Mouse (Mus musculus) E14TG2a.4 (cell line): ENCODE results near the gene Defb23.

Source experiments
- H3K27me3 ChIP-seq: 2 replicates; pipeline ENCODE4 v1.6.1; 2014; ENCODE audit warnings: low read length, control low read depth; ENCODE audit not compliant: insufficient read depth
- H3K36me3 ChIP-seq: 2 replicates; pipeline ENCODE4 v1.6.1; 2014; ENCODE audit warnings: low read length, control low read depth; ENCODE audit not compliant: insufficient read depth
- H3K4me1 ChIP-seq: replicated peaks from 2 replicates; pipeline ENCODE4 v1.6.1; 2014; ENCODE audit warnings: low read depth, low read length, control low read depth
- H3K4me3 ChIP-seq: replicated peaks from 2 replicates; pipeline ENCODE4 v1.5.1; 2014; ENCODE audit warnings: mild to moderate bottlenecking, low read length
- H3K9me3 ChIP-seq: 2 replicates; pipeline ENCODE4 v1.6.1; 2014; ENCODE audit warnings: low read length, control low read depth
- CTCF ChIP-seq: conservative IDR thresholded peaks from 2 replicates; pipeline ENCODE4 v1.5.1; 2014; ENCODE audit warnings: low read length
- NANOG ChIP-seq: IDR thresholded peaks from 2 replicates; pipeline ENCODE4 v1.6.1; 2014; ENCODE audit warnings: borderline replicate concordance, low read length, mixed read lengths
- POU5F1 ChIP-seq: IDR thresholded peaks from 2 replicates; pipeline ENCODE4 v1.6.1; 2014; ENCODE audit warnings: low read length, borderline replicate concordance

Gene Defb23

DNA sequence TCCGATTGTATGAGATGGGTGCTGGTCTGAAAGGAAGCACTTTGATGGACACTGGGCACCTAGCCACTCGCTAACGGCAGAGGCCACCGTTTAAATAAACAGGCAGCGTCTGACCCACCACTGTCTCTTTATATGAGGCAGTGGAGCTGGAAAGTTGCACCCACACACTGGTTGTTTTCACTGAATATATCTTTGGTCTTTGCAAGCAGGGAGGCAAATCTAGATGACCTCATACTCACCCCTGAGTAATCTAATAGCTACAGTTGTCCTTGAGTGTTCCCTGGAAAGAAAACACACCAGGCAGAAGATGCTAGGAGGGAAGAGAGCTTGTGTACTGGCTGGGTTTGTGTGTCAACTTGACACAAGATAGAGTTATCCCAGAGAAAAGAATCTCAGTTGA lies 17.0 kb downstream of the Defb23 start:
- peaks cover 26% of the 10 kb centered on the region for H3K27me3 ChIP-seq
- H3K36me3 ChIP-seq: no peaks in the 10 kb centered on the region
- no peak overlapping the region for H3K4me3 ChIP-seq
- no peaks in the 10 kb centered on the region for H3K9me3 ChIP-seq
- TF ChIP-seq CTCF: no peak
- TF ChIP-seq POU5F1: no peak
- TF ChIP-seq NANOG: no peak
- peaks cover 10% of the 10 kb centered on the region for H3K4me1 ChIP-seq

DNA sequence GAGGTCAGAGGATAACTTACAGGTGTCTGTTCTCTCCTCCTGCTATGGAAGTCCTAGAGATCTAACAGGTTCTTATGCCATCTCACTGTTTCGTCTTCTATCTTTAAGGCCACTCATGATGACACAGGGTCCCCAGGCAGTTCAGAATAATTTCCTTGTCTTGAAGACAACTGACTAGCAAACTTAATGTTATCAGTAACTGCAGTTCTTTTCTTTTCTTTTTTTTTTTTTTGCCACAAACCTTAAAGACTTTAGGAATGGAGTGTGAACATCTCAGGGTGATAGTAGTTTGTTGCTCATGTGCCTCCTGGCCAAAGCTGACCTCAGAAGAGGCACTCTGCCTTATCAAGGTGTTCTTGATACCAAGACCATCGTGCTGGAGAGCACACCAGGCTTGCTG lies 17.8 kb downstream of the Defb23 start:
- TF ChIP-seq CTCF (no peak), POU5F1 (no peak), NANOG (no peak)
- no peaks in the 10 kb centered on the region for H3K9me3 ChIP-seq

DNA sequence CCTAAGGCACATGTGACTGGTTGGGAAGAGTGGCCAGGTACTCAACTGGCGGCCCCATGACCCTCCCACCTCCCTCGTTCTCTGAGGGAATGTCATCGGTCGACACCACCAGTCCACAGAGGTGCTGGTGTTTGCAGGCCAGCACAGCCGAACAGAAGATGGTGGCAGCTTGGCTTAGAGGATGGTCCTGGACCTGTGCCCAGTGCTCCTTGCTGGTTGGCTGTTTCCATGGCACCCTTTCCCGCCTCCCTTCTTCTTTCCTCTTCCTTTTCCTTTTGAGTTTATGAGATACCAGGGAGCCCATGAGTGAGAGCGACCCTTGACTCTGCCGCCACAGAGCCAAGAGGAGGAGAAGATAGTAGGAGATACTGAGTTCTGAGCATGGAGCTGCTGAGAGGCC lies 21.1 kb downstream of the Defb23 start:
- Histone ChIP-seq H3K27me3 (peaks cover 31% of the 10 kb centered on the region), H3K9me3 (peaks cover 4% of the 10 kb centered on the region; the same call in 1 of the 2 replicates), H3K4me3 (no peak overlapping the region), H3K36me3 (no peaks in the 10 kb centered on the region), H3K4me1 (peaks cover under 1% of the 10 kb centered on the region; the same call in 1 of the 2 replicates)
- TF ChIP-seq NANOG: no peak

More for the DNA sequence above, 17.8 kb downstream of the Defb23 start:
- H3K4me3 ChIP-seq: no peak overlapping the region
- peaks cover 22% of the 10 kb centered on the region for H3K27me3 ChIP-seq
- no peaks in the 10 kb centered on the region for H3K36me3 ChIP-seq
- H3K4me1 ChIP-seq: peaks cover 10% of the 10 kb centered on the region

DNA sequence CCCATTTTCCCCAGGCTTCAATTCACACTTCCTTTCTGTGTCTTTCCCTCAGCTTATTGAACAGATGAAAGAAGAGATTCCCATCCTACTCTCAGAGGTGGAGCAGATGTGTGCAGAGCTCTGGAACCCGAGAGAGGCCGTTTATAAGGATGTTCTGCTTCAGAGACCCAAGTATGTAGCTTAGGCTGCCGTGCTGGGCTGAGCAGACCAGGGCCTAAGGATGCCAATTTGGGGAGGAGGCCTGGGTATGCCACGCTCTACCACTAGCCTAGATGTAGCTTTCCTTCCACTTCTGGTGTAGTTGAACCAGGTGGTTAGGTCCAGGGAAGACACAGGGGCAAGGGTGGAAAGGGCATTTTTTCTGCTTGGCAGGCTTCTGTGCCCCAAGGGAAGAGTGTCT lies 22.1 kb downstream of the Defb23 start:
- TF ChIP-seq POU5F1: no peak
- TF ChIP-seq NANOG: no peak
- no peak for TF ChIP-seq CTCF
- Histone ChIP-seq H3K9me3 (peaks cover 4% of the 10 kb centered on the region; the same call in 1 of the 2 replicates), H3K27me3 (peaks cover 28% of the 10 kb centered on the region), H3K4me1 (peaks cover 1% of the 10 kb centered on the region), H3K4me3 (no peak overlapping the region), H3K36me3 (no peaks in the 10 kb centered on the region)

DNA sequence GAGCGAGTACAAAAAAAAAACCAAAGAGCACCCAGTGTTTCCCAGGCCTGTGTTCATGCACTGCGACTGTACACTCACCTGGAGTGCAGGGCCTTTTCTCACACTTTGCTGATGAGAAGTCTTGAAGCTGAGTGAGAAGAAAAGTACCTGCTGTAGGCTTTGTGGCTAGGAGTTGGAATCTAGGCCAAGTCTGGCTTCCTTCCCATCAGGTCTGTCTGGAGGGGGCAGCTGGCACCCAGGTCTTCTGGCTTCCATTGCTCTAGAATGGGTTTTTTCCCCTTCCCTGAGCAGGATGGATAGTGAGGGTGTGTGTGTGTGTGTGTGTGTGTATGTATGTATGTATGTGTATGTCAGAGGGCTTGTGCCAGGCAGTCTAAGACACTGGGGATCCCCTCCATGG lies 24.6 kb downstream of the Defb23 start:
- H3K9me3 ChIP-seq: peaks cover 4% of the 10 kb centered on the region; the same call in 1 of the 2 replicates
- peaks cover 6% of the 10 kb centered on the region for H3K4me1 ChIP-seq
- no peaks in the 10 kb centered on the region for H3K36me3 ChIP-seq
- TF ChIP-seq NANOG (no peak), POU5F1 (no peak), CTCF (no peak)
- peaks cover 27% of the 10 kb centered on the region for H3K27me3 ChIP-seq
- H3K4me3 ChIP-seq: no peak overlapping the region

GRCm38 (mm10) chr2:152438963-152439362 lies 25.5 kb downstream of the Defb23 start:
- no peaks in the 10 kb centered on the region for H3K36me3 ChIP-seq
- H3K9me3 ChIP-seq: peaks cover 4% of the 10 kb centered on the region; the same call in 1 of the 2 replicates
- peaks cover 6% of the 10 kb centered on the region for H3K4me1 ChIP-seq
- H3K27me3 ChIP-seq: peaks cover 18% of the 10 kb centered on the region
- no peak overlapping the region for H3K4me3 ChIP-seq
- TF ChIP-seq CTCF (no peak), POU5F1 (no peak), NANOG (no peak)

- Histone ChIP-seq H3K27me3 (peaks cover 21% of the 10 kb centered on the region), H3K4me3 (peak overlapping the region; percentile 64), H3K4me1 (peaks cover 6% of the 10 kb centered on the region), H3K36me3 (no peaks in the 10 kb centered on the region), H3K9me3 (peaks cover 4% of the 10 kb centered on the region; the same call in 1 of the 2 replicates)
- TF ChIP-seq POU5F1 (no peak), CTCF (peak; percentile 75)
Observed at GRCm38 (mm10) chr2:152436983-152437860, 27.2 kb downstream of the Defb23 start.

DNA sequence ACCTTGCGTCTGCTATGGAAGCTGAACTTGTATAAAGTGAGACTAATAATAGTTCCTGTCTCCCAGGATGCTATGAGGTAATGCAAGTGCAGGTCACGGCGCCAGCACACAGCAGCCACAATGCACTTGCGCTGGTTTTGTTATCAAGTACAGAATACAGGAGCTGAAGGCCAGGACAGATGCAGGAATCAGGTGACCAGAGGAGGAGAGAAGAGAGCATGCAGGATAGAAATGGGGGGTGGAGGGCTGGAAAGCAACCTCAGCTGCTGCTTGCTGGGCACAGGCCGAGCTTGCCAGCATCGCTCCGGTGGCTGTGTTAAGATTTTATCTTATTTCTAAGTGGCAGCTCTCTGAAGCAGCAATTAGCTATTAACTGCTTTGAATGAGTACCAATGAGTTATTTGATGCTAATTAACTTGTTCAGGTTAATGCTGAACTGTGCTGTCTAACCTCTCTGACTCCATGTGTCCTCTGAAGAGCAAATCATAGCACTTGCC lies 28.0 kb downstream of the Defb23 start:
- Histone ChIP-seq H3K36me3 (no peaks in the 10 kb centered on the region), H3K4me1 (peaks cover 6% of the 10 kb centered on the region), H3K4me3 (no peak overlapping the region), H3K9me3 (peaks cover 4% of the 10 kb centered on the region; the same call in 1 of the 2 replicates), H3K27me3 (peaks cover 21% of the 10 kb centered on the region)
- TF ChIP-seq NANOG (no peak), POU5F1 (no peak), CTCF (no peak)
